Mouse (Mus musculus): ENCODE results near the gene Slc34a3. TPM values are rescaled to one million over a fixed set of nuclear protein-coding genes. Genes with fewer than 3 reads are reported as not detected.

Slc34a3 gene
- not detected for total RNA-seq (2023)

DNA sequence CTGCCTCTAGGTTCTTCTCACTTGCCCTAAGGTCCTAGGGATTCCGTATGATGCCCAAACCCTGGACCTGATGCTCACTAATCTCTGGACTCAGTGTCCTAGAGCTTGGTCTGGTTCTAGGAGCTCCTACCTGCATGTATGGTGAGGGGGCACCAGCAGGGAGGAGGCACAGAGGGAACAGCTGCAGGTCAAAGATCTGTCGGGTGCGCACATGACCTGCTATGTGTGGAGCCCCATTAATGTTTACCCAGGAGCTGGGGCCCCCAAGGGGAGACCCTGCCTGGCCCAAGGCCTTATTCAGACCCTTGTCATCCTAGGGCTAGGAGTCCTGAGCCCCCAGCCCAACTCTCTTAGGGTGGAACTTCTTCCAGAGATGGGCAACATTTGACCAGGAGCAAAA is at the start of gene Slc34a3:
Slc34a3 (minus strand) TSS at position 315 of the 400 bp plus-strand sequence.

DNA sequence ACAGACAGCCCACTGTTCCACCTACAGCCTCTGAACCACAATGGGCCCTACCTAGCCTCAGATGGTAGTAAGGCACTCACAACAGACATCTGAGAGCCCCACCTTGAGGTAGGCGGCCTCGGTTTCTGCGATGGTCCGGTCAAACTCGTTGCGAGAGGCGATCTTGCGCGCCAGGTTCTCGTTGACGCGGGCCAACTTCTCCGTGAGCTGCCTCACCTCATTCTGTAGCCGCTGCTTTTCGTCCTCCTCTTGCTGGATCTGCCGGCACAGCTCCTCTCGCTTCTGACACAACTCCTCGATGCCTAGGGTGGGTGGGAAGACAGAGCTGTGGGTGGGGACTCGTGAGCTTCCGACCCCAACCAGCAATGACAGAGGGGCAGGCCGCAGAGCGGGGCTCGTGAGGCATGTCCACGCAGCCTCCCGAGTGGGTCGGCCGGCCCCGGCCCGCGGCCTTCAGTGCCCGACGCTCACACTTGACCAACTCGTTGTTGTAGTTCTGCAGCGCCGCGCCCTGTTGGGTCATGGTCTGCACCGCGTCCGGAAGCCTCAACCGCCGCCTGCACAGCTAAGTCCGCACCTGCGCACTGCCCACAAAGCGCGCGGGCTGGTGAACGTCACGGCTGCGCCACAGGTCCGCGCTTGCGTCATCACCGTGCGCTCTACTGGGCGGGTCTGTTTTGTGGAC is 37.8 kb upstream of the Slc34a3 start, which contains the start of the genes Ssna1 and Anapc2:
Ssna1 (minus strand) TSS at position 612 of the 685 bp plus-strand sequence.
Anapc2 (plus strand) TSS at position 652 of the 685 bp plus-strand sequence.

DNA sequence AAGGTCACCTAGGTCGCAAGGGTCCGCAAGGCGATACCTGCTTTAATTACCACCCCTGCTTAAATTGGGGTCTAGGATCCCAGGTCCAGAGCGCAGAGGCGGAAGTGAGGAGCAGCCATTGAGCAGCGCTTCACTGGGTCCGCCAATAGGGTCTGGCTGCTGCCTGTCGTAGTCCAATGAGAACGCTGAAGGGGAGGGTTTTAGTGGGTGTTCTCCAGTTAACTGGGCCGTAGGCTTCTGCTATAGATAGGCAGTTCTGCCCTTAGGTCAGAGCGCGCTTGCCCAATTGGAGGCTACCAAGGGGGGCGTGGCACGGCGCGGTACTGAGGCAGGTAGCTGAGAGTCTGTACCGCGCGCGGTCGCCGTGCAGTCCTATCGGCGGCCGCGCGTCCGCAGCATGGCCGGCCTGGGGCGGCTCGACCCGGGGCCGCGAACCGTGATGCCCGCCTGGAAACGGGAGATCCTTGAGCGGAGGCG is 28.2 kb upstream of the Slc34a3 start, which contains the start of gene Tprn:
Tprn (plus strand) TSS at position 328 of the 477 bp plus-strand sequence.

DNA sequence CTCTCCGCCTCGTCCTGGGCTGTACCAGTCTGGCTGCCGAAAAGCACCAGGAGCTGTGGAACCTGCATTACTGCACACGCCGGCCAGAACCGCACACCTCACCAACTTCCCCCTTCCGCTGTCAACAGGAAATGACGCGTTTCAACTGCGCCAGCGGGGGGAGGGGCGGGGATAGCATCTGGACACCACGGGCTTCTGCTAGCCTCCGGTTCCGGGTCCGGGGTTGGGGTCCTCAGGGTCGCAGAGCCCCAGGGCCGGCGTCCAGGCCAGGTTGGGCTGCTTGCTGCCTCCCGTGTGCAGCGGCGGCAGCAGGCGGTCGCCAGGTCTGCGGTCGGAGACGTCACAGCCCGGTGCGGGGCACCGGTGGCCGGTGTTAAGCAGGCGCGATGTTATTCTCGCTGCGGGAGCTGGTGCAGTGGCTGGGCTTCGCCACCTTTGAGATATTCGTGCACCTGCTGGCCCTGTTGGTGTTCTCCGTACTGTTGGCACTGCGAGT is 21.2 kb upstream of the Slc34a3 start, which contains the start of gene Tmem203:
Tmem203 (plus strand) TSS at position 156 of the 496 bp plus-strand sequence.

DNA sequence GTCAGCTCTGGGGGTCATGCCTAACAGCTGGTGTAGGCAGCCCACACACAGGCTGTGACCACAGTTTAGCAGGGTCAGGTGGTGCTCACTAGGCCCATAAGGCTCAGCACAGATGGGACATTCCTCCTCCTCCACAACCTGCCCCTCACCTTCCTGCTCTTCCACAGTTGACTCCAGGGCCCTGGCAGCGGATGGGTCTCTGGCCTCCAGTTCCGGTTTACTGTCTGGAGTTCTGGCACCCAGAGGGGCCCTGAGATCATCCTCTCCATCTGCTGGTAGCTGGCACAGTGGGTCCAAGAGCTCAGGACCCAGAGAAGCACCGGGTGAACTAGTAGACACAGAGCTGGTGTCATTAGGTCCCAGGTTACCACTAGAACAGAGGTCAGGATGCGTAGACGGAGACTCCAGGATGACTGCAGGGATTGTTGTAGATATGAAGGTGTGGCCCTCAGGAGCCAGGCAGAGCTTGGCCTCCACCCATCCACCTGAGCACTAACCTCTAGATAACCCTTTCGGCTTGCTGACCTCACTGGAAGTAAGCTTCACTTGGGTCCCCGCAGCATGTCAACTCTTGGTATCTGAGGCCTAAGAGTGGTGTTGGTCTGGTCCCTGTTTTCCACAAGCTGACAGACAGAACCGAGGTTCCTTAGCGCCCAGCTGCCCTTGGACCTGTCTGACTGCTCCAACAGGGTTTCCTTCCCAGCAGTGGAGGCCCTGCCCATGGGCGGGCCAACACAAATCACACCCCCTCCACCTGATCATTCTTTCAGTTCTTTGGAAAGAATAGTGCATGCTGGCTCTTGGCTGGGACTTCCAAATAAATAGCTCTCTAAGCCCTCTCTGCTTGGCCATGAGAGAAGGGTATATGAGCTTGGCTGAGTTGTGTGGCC is 12.3 kb upstream of the Slc34a3 start, which contains the start of gene AL732309.1:
AL732309.1 (minus strand) TSS at position 681 of the 890 bp plus-strand sequence.

DNA sequence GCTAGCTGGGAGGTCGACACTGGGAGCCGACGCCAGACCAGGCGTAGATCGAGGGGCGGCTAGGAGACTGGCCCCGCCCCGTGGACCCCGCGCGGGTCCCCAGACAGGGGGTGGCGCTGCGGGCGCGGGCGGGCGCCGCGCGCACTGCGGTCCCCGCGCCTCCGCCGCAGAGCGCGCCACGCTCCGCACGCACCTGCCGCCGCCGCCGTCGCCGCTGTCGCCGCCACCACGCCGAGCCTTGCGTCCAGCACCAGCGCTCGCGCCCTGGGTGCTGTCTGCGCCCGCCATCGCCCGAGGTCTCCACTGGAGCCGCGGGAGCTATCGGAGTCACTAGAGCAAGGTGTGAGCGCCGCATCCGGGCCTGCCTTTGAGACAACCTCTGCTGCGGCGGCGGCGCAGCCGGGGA is 7.9 kb upstream of the Slc34a3 start, which contains the start of the genes Rnf208 and Cysrt1:
Rnf208 (plus strand) TSS at position 155 of the 406 bp plus-strand sequence.
Cysrt1 (minus strand) TSS at position 352 of the 406 bp plus-strand sequence.

DNA sequence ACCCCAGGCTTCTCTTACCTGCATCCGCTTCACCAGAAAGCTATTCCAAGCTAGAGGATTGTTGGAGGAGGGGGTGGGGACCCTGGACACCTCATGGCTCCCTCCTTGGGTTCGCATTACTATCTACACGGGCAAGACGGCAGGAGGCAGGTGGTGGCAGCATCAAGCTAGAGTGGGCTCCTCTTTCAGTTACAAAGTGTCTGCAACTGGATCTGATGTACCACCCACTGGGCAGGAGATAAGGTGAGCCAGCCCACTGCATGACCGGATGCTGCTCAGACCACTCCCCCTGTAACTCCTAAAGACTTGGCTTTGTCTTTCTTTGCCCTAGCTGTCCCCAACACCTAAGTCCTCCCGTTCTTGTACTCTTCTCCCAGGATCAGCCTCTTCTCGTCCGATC is 2.5 kb upstream of the Slc34a3 start, which contains the start of gene Rnf224:
Rnf224 (minus strand) TSS at position 174 of the 400 bp plus-strand sequence.

DNA sequence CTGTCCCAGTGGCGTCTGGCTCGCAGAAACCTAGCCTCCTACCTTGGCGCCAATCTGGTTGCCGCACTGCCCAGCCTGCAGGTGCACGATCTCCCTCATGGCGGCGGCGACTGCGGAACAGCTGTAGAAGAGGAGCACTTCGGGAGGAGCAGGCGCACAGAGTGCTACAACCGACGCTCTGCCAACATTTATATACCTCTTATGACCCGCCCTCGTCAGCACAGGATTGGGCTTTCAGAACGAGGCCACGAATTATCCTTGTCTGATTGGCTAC is 9.7 kb downstream of the Slc34a3 start, which contains the start of gene Tubb4b:
Tubb4b (minus strand) TSS at position 211 of the 274 bp plus-strand sequence.

DNA sequence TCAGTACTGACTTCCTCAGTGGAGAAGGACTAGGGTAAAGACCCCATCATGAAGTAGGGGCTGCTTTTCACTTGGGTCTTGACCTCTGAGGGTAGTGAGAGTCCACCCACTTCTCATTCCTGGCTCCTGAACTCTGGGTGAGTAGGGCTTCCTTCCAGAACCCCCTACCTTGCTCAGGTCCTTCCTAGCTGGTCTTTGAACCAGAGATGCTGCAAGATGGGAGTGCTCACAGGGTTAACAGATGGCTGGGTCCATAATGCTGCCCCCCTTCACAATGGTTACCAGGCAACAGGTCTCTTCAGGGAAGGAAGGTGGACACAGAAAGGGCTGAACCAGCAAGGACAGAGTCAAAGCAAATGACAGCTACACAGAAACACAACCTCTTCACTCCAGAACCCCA is 15.7 kb downstream of the Slc34a3 start, which contains the start of gene Fam166a:
Fam166a (plus strand) TSS at position 301 of the 400 bp plus-strand sequence.

DNA sequence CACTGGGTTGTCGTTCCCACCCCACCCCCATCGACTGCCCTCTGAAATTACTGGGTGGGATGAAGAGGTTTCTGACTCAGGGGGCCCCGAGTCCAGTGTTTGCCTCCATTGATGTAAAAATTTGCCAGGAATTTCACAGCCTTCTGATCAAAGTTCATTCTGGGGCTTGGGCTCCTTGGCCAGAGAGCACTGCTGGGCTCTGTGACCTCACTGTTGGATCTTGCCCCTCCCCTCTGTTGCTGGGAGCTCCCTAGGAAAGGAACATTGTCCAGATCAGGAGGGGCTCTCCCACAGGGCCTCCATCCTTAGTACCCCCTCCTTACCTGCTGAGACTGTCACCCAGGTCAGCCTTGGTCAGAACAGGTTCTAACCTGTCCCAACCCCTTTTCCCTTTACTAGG is 19.7 kb downstream of the Slc34a3 start, which contains the start of gene Stpg3:
Stpg3 (minus strand) TSS at position 194 of the 400 bp plus-strand sequence.

DNA sequence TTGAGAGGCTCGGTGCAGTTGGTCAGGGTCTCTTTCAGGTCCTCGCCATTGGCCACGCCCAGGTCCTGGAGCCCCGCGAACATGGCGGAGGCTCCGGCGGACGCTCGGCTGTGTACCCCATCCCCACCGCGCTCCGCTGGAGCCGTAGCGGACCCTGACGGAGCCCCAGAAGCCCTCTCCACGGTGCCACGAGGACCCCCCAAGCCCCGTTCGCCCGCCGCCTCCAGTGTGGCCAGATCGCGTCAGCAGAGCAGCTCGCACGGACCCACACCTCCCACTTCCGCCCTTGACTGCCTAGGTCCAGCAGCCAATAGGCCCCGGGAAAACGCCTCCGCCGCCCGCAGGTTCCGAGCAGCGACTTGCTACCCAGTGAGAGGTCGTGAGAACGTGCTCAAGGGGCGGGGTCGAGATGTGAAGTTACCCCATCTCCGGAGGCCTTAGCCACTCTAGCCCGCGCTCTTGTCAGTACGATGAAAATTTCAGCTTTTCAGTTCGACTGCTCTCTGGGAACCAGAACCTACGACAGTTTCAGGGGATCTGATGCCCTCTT is 23.0 kb downstream of the Slc34a3 start, which contains the start of gene Nelfb:
Nelfb (minus strand) TSS at position 369 of the 550 bp plus-strand sequence.

DNA sequence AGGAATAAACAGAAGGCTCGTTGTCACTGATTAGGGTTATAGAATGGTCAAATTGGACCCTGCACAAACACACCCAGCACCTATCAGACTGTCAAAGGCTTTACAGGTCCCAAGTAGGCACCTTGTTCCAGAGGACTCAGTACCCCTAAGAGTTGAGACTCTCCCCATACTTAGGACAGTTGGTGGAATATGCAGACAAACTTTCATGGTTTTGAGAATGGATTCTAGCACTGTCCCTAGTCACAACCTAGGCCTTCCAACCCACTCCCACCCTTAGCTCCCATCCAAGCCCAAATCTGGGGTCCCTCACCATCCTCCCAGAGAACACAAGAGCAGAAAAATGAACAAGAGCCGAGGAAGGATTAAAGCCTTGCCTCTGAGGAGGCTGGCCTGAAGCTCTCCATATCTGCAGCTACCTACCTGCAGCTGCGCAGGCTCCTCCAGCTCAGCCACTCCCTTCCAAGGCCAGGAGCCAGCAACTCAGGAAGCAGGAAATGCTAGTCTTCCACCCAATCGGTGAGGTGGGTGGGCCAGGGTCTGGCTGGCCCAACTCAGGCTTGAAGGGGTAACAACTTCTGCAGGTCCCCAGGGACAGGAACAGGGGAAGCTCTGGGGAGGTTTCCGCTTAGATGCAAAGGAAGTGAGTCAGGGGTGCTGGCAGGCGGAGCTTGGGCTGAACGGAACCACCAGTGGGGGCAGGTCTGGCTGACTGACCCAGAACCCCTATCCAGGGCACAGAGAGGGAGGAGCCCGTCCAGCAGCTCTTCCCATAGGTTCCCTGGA is 37.8 kb downstream of the Slc34a3 start, which contains the start of gene Tor4a:
Tor4a (minus strand) TSS at position 715 of the 783 bp plus-strand sequence.

DNA sequence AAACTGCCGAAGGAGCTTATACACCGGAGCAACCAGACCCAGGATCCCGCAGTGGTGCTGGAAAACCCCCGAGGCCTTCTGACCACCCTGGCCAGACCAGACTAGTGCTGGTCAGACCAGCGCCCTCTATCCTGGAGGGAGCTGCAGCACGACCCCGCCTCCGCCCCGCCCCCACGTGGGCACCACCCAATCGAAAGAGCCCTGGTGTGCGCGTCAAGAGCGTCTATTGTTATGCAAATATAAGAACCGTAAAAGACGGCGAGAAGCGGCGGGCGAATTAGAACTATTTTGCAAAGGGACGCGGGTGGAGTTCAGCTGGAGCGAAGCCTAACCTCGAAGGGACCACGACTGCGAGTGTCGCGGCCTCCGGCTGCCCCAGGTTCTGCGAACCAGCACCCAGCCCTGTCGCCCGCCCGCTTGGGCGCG is 53.7 kb downstream of the Slc34a3 start, which contains the start of gene Nrarp:
Nrarp (plus strand) TSS at position 281 of the 426 bp plus-strand sequence.

Other genes with a start within 250 kb of the Slc34a3 start
- 10 to 100 TPM; 14.5 to 19.9 TPM for gene Nsmf, start 180.0 kb downstream of the Slc34a3 start, total RNA-seq (2023)
- gene Entpd8, start 154.1 kb downstream of the Slc34a3 start, total RNA-seq (2023): not detected
- gene Noxa1, start 139.2 kb downstream of the Slc34a3 start, total RNA-seq (2023): not detected
- under 1 TPM; 0.57 to 0.73 TPM for gene Nrarp, start 53.6 kb downstream of the Slc34a3 start, total RNA-seq (2023)
- gene Tor4a, start 37.5 kb downstream of the Slc34a3 start, total RNA-seq (2023): 10 to 100 TPM; 39.0 to 42.5 TPM
- gene Nelfb, start 22.9 kb downstream of the Slc34a3 start, total RNA-seq (2023): 10 to 100 TPM; 46.2 to 55.8 TPM
- gene Stpg3, start 19.7 kb downstream of the Slc34a3 start, total RNA-seq (2023): under 1 TPM; 0.29 to 0.40 TPM
- gene Fam166a, start 15.6 kb downstream of the Slc34a3 start, total RNA-seq (2023): not detected
- 100 to 1,000 TPM; 254 to 279 TPM for gene Tubb4b, start 9.7 kb downstream of the Slc34a3 start, total RNA-seq (2023)
- not detected for gene Rnf224, start 2.4 kb upstream of the Slc34a3 start, total RNA-seq (2023)
- under 1 TPM in 1 of 2 experiments, not detected in 1; 0.29 TPM for gene Rnf208, start 7.9 kb upstream of the Slc34a3 start, total RNA-seq (2023)
- not detected for gene Cysrt1, start 8.1 kb upstream of the Slc34a3 start, total RNA-seq (2023)
- 1 to 10 TPM in 1 of 2 experiments, under 1 TPM in 1; 0.53 to 3.2 TPM for gene AL732309.1, start 12.5 kb upstream of the Slc34a3 start, total RNA-seq (2023)
- 10 to 100 TPM; 17.8 to 19.1 TPM for gene Tmem203, start 21.1 kb upstream of the Slc34a3 start, total RNA-seq (2023)
- gene Tprn, start 28.3 kb upstream of the Slc34a3 start, total RNA-seq (2023): 10 to 100 TPM; 12.7 to 14.6 TPM
- gene Ssna1, start 38.1 kb upstream of the Slc34a3 start, total RNA-seq (2023): 10 to 100 TPM; 60.4 to 61.5 TPM
- gene Anapc2, start 38.1 kb upstream of the Slc34a3 start, total RNA-seq (2023): 10 to 100 TPM; 79.1 to 82.3 TPM
- not detected for gene Tmem210, start 53.8 kb upstream of the Slc34a3 start, total RNA-seq (2023)
- not detected for gene Lrrc26, start 55.6 kb upstream of the Slc34a3 start, total RNA-seq (2023)
- gene Grin1, start 84.8 kb upstream of the Slc34a3 start, total RNA-seq (2023): not detected
- 10 to 100 TPM; 39.8 to 46.7 TPM for gene Man1b1, start 98.0 kb upstream of the Slc34a3 start, total RNA-seq (2023)
- gene Dpp7, start 122.0 kb upstream of the Slc34a3 start, total RNA-seq (2023): 10 to 100 TPM; 11.1 to 21.8 TPM
- gene Uap1l1, start 131.3 kb upstream of the Slc34a3 start, total RNA-seq (2023): 10 to 100 TPM; 30.5 to 36.8 TPM
- 10 to 100 TPM in 1 of 2 experiments, 1 to 10 TPM in 1; 9.1 to 11.3 TPM for gene Sapcd2, start 138.0 kb upstream of the Slc34a3 start, total RNA-seq (2023)
- gene Entpd2, start 161.5 kb upstream of the Slc34a3 start, total RNA-seq (2023): not detected
- not detected for gene Npdc1, start 165.0 kb upstream of the Slc34a3 start, total RNA-seq (2023)
- 10 to 100 TPM; 16.2 to 20.1 TPM for gene Fut7, start 188.9 kb upstream of the Slc34a3 start, total RNA-seq (2023)
- 10 to 100 TPM; 17.7 to 22.9 TPM for gene Abca2, start 194.3 kb upstream of the Slc34a3 start, total RNA-seq (2023)
- not detected for gene Clic3, start 222.5 kb upstream of the Slc34a3 start, total RNA-seq (2023)
- gene Paxx, start 226.7 kb upstream of the Slc34a3 start, total RNA-seq (2023): 10 to 100 TPM; 44.7 to 53.4 TPM
- not detected for gene Ptgds, start 235.7 kb upstream of the Slc34a3 start, total RNA-seq (2023)